Mouse (Mus musculus) Muller cell, postnatal 12 days (primary cell): ENCODE data around the gene Trmt5.

ENCODE experiments used
- DNase-seq: peaks from one replicate; pipeline ENCODE4 v3.0.0-alpha.2; 2015; ENCODE audit errors: inconsistent ontology term

The Trmt5 gene

DNA sequence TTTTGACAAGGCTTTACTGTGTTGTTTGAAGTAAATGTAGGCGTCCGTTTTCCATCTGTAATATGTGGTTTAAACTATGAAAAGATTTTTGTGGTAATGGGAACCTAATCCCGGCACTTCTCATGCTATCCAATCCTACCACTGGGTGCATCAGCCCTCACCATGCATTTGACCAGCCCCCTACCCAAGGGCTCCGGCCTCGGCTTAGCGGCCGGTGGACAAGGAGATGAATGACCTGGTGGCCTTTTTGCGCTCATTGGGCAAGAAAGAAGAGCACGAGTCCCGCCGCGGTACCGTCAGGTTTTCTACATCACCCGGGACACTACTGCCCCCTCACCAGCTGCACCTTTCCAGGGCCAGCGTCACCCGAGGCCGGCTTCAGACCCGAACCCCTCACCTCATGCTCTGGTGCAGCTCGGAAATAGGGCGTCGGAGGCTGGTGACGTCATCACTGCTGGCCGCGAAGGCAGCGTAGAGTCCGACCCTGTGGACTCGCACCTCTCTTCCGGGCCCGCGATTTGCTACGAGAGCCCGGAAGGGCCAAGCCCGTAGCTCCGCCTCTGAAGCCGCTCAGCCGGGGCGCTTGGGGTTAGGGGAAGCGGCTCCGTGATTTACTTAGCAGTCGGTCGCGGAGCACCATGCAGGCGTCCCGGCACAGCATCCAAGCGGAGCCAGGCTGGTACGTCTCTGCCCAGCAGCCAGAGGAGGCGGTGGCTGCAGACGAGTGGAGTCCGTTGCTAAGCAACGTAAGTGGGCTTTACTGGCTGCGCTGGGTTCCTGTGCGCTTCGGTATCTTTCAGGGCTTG, at the start of gene Trmt5, which contains the start of gene Slc38a6:
TSS of gene Trmt5 (minus strand) at position 424 of the 806 bp plus-strand sequence.
TSS of gene Slc38a6 (plus strand) at position 493 of the 806 bp plus-strand sequence.
- DNase-seq, result peak; percentile 94

DNA sequence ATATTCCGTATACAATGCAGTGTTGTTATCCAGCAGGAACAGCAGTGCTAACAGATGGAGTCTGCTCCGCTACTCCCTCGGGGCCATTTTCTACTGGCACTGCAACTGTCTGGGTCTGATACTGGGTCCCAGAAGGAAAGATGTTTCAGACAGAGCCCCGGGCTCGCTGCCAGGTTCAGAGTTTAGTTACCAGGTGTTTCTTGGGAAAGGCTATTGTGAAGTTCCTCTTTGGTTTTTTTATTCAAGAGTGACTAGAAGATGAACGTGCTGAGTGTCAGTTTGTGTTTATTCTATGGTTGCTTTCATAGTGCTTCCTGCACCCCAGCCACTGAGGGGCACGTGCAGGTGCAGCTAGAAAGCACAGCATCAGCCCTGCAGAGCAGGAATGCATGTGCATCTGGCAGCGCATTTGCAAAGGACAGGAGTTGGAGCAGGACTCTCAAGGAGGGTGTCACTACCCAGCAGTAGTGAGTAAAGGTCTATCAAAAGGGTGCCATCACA, 47.6 kb upstream of the Trmt5 start:
- no peak for DNase-seq

DNA sequence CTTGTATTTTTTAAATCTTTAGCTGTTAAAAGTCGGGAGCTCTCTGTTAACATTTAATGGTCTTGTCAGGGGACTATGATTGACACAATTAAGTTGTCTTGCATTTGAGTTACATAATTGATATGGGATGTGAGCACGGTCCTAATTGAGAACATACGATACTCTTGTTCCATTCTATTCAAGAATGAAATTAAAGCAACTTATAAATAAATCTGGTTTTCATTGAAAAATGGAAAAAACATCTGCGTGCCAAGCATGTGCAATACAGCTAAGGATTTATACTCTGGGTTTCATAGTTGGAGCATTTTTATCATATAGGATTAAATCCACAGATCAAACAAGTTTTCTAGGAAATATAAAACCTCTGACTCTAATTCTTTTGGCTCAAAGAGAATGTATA, 46.2 kb upstream of the Trmt5 start:
- no peak for DNase-seq

DNA sequence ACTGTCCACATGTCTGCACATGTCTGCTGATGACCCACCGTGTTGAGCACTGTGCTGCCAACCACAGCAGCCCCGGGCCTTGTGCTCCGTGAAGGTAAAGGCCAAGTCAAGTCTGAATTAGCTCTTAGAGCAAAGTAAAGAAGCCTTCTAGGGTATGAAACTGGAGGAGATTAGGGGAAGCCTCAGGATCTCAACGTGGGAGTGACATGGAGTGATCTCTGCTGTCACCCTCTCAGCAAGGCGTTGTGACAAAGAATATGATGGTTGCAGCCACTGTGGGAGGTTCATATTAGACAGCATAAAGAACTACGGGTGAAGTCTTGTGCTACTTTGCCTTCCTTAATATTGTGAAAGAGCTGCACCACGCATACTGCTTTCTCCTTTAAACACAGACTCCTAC, 43.7 kb upstream of the Trmt5 start:
- no peak for DNase-seq

DNA sequence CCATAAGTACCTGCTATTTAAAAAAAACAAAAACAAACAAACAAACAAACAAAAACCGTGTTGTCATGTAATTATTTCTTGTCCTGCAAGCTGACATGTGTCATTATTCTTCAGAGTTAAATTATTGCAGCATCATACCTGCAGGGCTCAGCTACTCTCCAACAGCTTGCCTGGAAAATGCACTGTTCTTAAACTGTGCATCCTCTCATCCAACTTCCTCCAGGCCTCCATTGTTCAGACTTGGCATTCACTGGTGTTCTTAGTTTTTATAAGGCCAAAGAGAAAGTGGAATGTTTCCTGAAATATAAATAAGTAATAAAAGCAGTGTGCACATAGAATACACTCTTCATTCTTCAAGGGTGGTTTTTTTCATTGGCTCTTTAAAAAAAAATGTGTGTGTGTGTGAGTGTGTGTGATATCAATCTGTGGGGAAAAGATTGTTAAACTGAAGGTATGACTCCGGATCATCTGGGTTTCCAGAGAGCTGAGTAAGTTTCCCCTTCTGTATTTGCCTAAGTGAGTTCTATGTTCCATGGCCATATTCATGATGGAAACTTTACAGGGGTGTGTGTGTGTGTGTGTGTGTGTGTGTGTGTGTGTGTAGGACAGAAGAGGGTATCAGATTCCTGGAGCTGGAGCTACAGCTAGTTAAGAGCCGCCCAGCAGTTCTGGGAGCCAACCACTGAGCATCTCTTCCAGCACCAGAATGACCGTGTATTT, 42.1 kb upstream of the Trmt5 start:
- no peak for DNase-seq

DNA sequence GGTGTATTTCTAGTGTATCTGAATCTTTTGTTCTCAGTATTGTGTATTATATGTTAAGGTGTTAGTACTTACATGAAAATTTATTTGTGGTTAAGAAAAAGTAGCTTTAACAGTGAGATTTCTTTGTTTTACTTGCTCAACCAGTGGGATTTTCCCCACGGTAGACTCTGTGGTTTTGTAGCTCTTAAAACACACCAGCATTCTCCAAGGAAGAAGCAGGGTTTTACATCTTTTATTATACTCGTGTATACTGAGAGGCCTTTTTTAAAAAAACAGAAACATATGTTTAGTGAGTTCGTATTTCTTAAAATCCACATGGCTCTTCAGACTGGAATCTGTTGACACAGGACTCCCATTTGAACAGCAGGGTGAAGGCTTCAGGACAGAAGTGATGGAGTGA, 40.9 kb upstream of the Trmt5 start:
- no peak for DNase-seq

DNA sequence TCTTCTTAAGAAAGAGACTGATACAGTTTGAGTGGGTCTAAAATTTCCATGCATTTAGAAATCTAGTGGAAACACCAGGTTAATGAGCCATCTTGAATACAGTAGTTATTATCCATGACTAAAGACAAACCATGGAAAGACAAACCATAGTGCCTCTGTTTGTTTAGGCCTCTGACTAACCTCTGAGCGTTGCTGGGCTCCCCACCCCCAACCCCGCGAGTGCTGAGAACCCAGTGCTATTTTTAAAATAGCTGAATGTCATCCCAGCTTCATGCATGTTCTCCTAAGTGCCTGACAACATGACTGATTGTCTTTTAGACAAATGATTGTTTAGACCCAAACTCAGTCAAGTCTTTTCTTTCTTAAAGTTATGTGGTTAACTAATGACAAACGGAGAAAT, 39.1 kb upstream of the Trmt5 start:
- peak; percentile 53 for DNase-seq

DNA sequence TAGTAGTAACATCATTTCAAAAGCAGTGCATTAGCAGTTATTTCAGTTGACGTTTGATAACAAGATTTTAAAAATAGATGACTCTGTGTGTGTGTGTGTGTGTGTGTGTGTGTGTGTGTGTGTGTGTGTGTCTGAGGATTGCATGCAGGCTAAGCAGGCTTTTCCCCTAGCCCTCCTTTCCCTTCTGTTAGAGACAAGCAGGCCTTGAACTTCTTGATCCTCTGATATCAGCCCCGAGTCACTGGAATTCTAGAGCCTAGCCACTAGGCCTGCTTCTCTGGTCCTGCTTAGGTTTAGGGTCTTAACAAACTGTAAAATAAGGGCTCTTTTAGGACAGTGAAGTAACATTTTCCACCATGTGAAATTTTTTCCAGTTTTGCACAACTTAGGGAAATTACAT, 38.7 kb upstream of the Trmt5 start:
- DNase-seq, result no peak

DNA sequence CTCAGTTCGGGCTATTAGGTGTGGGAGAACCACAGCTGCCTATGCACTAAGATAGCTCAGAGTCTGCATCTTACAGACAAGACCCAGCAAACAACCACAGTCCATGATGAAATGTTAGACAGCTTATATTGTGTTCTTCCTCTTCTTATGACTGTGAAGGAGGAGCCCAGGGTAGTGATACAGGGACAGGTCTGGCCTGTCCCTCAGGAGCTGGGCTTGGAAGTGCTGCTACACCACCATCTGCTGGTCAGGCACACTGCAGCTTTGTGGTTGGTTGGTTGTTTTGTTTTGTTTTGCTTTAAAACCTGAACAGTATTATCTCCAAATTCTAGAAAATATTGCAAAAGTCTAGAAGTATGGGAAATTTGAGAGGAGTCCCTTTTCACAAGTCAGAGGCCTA, 38.2 kb upstream of the Trmt5 start:
- no peak for DNase-seq

DNA sequence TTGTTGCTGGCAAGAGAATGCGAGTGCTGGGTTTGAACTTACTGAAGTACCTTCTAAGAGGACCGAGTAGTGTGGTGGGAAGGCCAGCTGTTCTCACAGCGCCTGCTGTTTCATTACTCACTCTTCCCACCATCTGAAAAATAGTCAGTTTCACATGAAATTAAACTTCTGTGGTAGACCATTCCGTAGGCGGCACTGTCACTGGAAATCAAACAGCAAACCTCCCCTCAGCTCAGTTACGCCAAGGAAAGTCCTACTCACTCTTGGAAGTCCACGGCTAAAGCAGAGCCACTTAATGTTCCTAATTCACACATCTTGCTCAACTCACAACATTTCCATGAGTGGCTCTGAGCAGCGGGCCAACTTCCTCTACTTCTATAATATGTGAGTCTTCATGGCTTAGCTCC, 37.7 kb upstream of the Trmt5 start:
- DNase-seq, result no peak

DNA sequence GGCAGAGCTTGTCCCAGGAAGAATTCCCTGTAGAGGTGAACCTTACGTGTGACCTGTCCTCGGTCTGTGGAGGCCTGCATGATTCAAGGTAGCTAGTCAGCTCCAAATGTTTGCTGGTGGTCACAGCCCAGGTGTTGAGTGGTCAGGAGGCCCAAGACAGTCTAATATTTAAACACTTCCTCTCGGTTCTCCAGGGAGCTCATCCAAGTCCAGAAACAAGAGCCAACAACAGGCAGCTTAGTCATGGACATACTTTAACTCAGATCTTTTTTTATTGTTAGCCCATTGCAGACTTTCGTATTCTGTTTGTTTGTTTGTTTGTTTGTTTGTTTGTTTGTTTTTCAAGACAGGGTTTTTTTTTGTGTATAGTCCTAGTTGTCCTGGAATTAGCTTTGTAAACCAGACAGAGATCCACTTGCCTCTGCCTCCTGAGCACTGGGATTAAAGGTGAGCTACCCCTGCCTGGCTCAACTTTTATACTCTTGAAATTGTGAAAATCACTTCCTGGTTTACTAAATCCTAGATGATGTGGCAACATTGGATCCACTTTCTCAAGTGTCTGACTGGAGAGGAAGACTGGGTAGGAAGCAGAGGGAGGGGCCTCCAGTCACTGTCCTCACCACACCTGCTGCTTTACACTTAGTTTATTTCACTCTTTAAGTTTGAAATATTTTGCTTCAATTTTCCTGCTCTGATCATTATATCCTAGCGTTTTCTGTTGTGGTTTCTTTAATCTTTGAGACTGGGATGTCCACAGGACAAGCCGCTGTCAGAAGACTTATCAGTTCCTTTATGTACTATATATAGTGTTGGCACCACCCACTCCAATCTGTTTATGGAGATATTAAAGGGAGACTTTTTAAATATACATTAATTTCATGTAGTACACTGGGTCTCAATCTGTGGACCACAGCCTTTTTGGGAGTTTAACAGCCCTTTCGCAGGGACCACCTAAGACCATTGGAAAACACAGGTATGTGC, 31.5 kb upstream of the Trmt5 start:
- no peak for DNase-seq

DNA sequence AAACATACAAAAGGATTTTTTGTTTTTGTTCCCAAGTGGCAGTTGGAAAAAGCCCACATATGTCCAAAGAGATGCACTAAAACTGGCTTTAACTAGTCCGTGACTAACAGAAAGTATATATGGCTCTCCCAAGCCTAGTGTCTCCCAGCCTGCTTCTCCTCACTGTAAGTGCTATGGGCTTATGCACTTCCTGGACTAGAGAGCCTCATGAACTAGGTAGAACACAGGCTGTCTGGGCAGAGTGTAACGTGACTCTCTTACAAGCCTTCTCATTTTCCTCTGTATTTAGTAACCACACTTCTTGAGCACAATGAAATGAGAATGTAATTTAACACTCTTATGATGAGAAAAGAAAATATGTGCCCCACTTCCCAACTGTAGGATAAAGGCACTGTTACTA, 22.2 kb upstream of the Trmt5 start:
- DNase-seq, result no peak

DNA sequence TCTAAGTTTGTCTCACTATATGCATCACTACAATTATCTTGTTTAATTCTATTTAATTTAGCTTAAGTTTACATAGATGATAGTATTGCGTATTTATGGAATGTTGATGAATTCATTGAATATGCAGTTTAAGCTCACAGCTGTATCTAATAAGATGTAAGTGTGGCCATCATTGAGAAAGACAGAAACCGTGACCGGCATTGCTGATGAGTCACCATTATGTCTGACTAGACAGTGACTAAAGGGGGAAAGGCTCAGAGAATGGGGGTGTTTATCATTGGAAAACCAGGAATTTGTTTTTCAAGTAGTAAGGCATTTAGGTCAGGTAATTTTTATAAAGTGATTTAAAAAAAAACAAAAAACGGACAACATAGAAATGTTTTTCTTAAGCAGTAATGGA, 21.2 kb upstream of the Trmt5 start:
- DNase-seq, result peak; percentile 27

DNA sequence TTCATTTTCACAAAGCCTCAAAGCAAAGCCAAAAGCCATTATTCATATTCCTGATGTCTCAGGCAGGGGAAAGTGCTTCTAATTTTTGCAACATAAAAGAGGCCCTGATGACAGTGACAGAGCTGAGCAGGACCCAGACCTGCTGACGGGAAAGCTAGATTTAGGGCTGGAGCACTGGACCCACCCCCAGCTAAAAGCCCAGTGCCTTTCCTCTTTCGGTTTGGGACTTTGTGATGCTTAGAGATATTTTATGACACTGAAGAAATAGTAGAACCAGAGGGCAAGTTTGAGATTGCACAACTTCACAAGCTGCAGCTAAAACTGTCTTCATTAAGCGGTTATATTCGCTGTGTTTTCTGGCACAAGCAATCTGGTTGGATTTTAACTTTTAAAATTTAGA, 18.1 kb upstream of the Trmt5 start:
- DNase-seq, result no peak

DNA sequence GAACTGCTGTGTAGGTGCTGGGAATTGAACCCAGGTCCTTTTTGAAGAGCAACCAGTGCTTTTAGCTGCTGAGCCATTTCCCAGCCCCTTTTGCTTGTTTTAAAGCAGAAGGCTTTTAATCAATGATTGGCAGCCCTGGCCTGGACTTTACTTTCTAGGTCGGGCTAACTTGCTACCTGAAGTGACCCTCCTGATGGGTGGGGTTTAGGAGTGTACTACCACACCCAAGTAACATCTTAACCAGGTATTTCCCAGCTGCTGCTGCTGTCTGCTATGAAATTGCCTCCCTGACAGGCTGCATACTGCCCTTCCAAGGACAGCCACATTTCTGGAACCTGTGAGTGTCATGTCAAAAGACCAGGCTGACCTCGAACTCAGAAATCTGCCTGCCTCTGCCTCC, 14.0 kb upstream of the Trmt5 start:
- no peak for DNase-seq

DNA sequence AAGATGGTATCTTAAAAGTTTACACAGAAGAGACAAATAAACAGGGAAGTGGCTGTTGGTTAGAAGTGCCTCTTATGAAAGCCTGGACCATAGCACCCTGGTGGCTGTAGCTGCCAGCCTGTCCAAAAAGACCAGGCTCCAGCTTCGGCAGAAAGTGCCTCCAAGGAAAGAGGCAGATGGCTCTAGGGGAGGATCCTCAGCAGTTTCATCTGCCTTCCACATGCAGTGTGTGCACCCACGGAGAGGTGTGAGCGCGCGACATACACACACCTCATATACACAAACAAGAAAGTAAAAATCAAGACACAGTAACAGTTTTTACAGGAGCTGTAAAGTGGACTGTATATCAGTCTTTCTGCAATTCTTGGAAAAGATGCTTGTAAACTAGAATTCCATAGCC, 12.1 kb upstream of the Trmt5 start:
- no peak for DNase-seq

DNA sequence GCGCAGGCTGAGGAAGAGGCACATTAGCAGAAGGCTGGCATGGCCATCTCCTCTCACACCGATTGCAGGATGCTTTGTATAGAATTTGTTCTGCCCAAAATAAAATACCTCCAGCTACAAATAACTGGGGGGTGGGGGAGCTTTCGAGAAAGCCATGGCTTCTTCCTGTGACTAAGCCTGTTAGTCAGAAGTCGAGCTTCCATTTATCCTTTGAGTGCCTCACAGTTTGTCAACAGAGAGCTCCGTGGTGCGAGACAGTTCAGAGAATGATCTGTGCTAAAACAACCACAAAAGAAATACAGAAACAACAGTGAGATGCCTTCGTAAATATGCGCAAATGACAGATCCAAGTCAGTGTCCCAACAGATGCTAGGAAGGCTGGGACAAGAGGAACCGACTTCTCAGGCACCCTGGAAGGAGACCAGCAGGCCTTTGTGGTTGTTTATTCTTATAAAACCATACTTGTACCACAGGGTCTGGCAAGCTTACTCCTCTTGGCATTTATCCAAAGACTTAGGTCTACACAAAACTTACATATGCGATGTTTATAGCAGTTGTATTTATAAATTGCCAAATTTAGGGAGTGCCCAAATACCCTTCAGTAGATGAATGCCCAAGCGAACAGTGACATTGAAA, 9.1 kb upstream of the Trmt5 start:
- peak; percentile 40 for DNase-seq

DNA sequence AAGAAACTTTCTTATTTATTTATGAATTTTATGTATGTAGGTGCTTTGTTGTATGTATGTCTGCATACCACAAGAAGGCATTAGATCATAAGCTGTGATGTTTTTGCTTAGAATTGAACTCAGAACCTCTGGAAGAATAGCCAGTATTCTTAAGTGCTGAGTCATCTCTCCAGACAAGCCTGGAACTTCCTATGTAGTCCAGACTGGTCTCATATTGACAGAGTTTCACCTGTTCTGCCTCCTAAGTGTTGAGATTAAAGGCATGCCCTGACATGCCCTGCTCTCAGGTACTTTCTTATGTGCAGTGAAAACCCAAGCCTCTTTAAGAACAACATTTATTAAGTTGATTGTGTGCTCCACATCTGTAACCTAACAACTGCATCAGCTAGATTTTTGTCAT, 8.4 kb upstream of the Trmt5 start:
- no peak for DNase-seq

DNA sequence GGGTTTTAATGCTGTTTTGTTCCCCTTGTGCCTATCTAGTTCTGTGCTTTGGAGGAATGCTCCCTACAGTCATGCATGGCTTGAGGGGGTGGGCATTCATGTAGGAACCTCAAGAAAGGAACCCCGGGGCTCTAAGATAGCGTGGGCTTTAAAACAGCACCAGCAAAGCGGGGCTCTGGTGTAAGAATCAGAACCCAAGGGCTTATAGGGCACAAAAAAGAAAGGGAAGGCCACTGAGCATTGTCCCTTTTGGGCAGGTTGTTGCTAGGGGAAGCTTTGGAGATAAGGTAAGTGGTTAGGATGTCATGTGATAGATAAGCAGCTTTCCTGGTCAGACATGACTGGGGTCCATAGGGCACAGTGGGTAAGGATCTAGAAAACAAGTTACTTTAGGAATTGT, 2.1 kb upstream of the Trmt5 start:
- DNase-seq, result no peak

DNA sequence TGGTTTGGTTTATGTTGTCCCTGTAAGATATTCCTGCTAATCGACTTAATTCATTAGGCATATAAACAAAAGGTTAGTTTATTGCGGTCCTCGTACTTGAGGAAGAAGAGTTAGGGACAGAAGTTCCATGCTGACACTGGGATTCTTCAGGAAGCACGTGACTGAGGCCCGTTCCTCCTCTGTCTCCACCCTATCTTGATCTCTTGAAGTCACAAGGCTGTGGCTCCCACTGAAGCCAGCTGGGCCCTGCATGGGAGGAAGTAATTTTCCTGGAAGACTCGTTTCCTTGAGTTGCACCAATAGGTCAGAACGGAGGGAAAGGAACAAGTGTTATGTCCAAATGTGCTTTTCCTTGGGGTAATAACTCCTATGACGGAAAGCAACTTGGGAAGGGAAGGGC, 1.1 kb upstream of the Trmt5 start:
- no peak for DNase-seq

DNA sequence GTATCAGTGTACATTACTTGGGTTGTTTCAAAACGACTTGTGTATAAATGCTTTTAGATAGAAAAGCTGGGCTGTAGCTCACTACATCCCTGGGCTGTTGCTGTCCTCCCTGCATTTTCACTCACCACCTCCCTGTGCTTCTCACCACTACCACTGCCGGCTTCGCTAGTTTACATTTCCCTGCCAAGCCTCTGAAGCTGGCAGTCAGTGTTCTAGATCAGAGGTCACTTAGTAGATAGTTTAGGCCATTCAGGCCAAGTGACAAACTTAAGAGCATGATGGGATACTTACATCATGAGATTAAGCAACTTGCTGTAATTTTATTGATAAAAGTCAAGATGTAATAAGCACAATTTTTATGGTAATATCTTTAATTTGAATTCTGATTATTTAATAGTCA, 11.6 kb downstream of the Trmt5 start:
- DNase-seq, result no peak
